In genomic region chr6:146249096-146249495, GRCm38 (mm10) we compare ENCODE assay signal across 22 mouse cellular contexts.
DNase-seq lines count a peak whose midpoint lies in the region; ATAC-seq lines count a peak whose summit lies in the region.
"Had no signal": no experiment of that assay in that cellular context is flagged by ENCODE, and none has a peak within 500 bp of the region (broad histone marks: within the 10 kb centered on the region; RNA-seq: fewer than 3 reads in every experiment).

No protein-coding gene starts in this region.

- H3K4me1 ChIP-seq in midbrain, embryonic 11.5 days (ENCODE audit: control insufficient read depth, insufficient read depth, low read length): no peaks in the 10 kb centered on the region
- H3K4me1 ChIP-seq in midbrain, embryonic 15.5 days: no peaks in the 10 kb centered on the region

- no peaks in the 10 kb centered on the region for H3K27me3 ChIP-seq in midbrain, embryonic 11.5 days (ENCODE audit: control insufficient read depth, insufficient read depth, low read length)
- no peaks in the 10 kb centered on the region for H3K27me3 ChIP-seq in midbrain, embryonic 15.5 days (replicated peaks)
- H3K27me3 ChIP-seq: CH12.LX, Patski had no signal

- H3K36me3 ChIP-seq in midbrain, embryonic 11.5 days (ENCODE audit: control insufficient read depth, insufficient read depth, low read length): no peaks in the 10 kb centered on the region
- no peaks in the 10 kb centered on the region for H3K36me3 ChIP-seq in midbrain, embryonic 15.5 days (replicated peaks)
- H3K36me3 ChIP-seq: G1E had no signal

- H3K9me3 ChIP-seq in midbrain, embryonic 11.5 days (ENCODE audit: control insufficient read depth, low read length): no peaks in the 10 kb centered on the region
- no peaks in the 10 kb centered on the region for H3K9me3 ChIP-seq in midbrain, embryonic 15.5 days

- no peak overlapping the region for H3K9ac ChIP-seq in midbrain, embryonic 11.5 days (ENCODE audit: low read length)
- no peak overlapping the region for H3K9ac ChIP-seq in midbrain, embryonic 15.5 days

- no peak overlapping the region for H3K27ac ChIP-seq in midbrain, embryonic 11.5 days (ENCODE audit: low read depth, low read length)
- no peak overlapping the region for H3K27ac ChIP-seq in midbrain, embryonic 15.5 days

- ATAC-seq in midbrain, embryonic 11.5 days (ENCODE audit: low FRiP score): no peak
- ATAC-seq in midbrain, embryonic 15.5 days (replicated peaks): no peak
- ATAC-seq: activated CD4-positive, CD25-positive, alpha-beta regulatory T cell, adult 4 months; CD4-positive, CD25-positive, alpha-beta regulatory T cell, adult 4 months; Patski had no signal

- no peak overlapping the region for H3K4me3 ChIP-seq in midbrain, embryonic 11.5 days (ENCODE audit: low read depth, low read length)
- H3K4me3 ChIP-seq in midbrain, embryonic 15.5 days: no peak overlapping the region

- H3K4me2 ChIP-seq in midbrain, embryonic 11.5 days: no peak overlapping the region
- no peak overlapping the region for H3K4me2 ChIP-seq in midbrain, embryonic 15.5 days

- DNase-seq in heart, adult 11 months: peak; percentile 86
- no peak for DNase-seq in heart, adult 8-10 months (ENCODE audit: low spot score)
- peak; percentile 71 for DNase-seq in midbrain, embryonic 11.5 days (ENCODE audit: low spot score, missing footprints)
- peak; percentile 21 for DNase-seq in ZHBTc4 (ENCODE audit: low read depth, low spot score)
- DNase-seq in urinary bladder, adult 18-20 months (ENCODE audit: low spot score in 2 of 2): no peak
- DNase-seq: adrenal gland, adult 2 months; adrenal gland, adult 8-10 months; adrenal gland, postnatal 10 days; adrenal gland, postnatal 14 days; adrenal gland, postnatal 25 days; adrenal gland, postnatal 36 days; B cell, adult 2 months; cerebellum, adult 11 months; cerebellum, adult 11-12 months; cerebellum, adult 18-20 months; cerebellum, adult 2 months had no signal

- 82% methylated on average over 6 of the region's 6 CpGs for WGBS in midbrain, embryonic 11.5 days
- 91% methylated on average over 6 of the region's 6 CpGs for WGBS in midbrain, embryonic 15.5 days

Comparison
In these comparisons a context has a peak if more than half of its experiments do, and no peak if none do; other contexts are left out.
1. DNase-seq: peak in heart, adult 11 months (single experiment), midbrain, embryonic 11.5 days (single experiment) and ZHBTc4 (single experiment); none in heart, adult 8-10 months (single experiment) and urinary bladder, adult 18-20 months (0 of 2).